Mouse (Mus musculus) lung, embryonic 16.5 days (tissue): Measurements from ENCODE around the gene Vangl2. TPM values are rescaled to one million over a fixed set of nuclear protein-coding genes. Genes with fewer than 3 reads are reported as not detected.

Experiments
- ATAC-seq: fragments of 200-750 bp; cut with Nextera tagmentation; 2 replicates; pipeline ENCODE4 v1.8.0; 2017; ENCODE audit warnings: low read depth, mild to moderate bottlenecking, moderate library complexity
- H3K27ac ChIP-seq: fragments of 300-500 bp; sonication (generic); 2 replicates; pipeline ENCODE4 v1.5.1; 2014; ENCODE audit warnings: mild to moderate bottlenecking, control low read depth, low read length
- H3K27me3 ChIP-seq: fragments of 300-500 bp; sonication (generic); 2 replicates; pipeline ENCODE4 v1.6.1; 2014; ENCODE audit warnings: low read depth, low read length, mixed read lengths; ENCODE audit not compliant: control insufficient read depth, insufficient read depth
- H3K36me3 ChIP-seq: fragments of 300-500 bp; sonication (generic); 2 replicates; pipeline ENCODE4 v1.6.1; 2014; ENCODE audit warnings: low read length; ENCODE audit not compliant: control insufficient read depth, insufficient read depth
- H3K4me1 ChIP-seq: fragments of 300-500 bp; sonication (generic); replicated peaks from 2 replicates; pipeline ENCODE4 v1.6.1; 2014; ENCODE audit warnings: low read length, mixed read lengths; ENCODE audit not compliant: control insufficient read depth, insufficient read depth
- H3K4me2 ChIP-seq: fragments of 300-500 bp; sonication (generic); 2 replicates; pipeline ENCODE4 v1.6.1; 2014; ENCODE audit warnings: low read depth, low read length, control low read depth
- H3K4me3 ChIP-seq: fragments of 300-500 bp; sonication (generic); 2 replicates; pipeline ENCODE4 v1.5.1; 2014; ENCODE audit warnings: mild to moderate bottlenecking, low read length, control low read depth
- H3K9ac ChIP-seq: fragments of 300-500 bp; sonication (generic); 2 replicates; pipeline ENCODE4 v1.6.1; 2014; ENCODE audit warnings: low read length, control low read depth
- H3K9me3 ChIP-seq: fragments of 300-500 bp; sonication (generic); 2 replicates; pipeline ENCODE4 v1.6.1; 2016; ENCODE audit warnings: low read length; ENCODE audit not compliant: control insufficient read depth
- WGBS: fragments of 180-500 bp; shearing (Covaris S2); extraction: QIAGEN DNeasy Blood & Tissue Kit; methylation state at CpG from one replicate; pipeline ENCODE4 v1.1.7; 2014; 5-methylcytosine and 5-hydroxymethylcytosine counted together
- polyA plus RNA-seq: library from polyadenylated mRNA; unstranded; fragments of >200 nt; fragmentation: Nextera tagmentation; extraction: Ambion mirVana; gene quantifications from 2 replicates; pipeline ENCODE4 v1.2.1, GENCODE M21; 2015

Vangl2 gene
- polyA plus RNA-seq, result 10.8 and 12.2 TPM in 2 replicates

DNA sequence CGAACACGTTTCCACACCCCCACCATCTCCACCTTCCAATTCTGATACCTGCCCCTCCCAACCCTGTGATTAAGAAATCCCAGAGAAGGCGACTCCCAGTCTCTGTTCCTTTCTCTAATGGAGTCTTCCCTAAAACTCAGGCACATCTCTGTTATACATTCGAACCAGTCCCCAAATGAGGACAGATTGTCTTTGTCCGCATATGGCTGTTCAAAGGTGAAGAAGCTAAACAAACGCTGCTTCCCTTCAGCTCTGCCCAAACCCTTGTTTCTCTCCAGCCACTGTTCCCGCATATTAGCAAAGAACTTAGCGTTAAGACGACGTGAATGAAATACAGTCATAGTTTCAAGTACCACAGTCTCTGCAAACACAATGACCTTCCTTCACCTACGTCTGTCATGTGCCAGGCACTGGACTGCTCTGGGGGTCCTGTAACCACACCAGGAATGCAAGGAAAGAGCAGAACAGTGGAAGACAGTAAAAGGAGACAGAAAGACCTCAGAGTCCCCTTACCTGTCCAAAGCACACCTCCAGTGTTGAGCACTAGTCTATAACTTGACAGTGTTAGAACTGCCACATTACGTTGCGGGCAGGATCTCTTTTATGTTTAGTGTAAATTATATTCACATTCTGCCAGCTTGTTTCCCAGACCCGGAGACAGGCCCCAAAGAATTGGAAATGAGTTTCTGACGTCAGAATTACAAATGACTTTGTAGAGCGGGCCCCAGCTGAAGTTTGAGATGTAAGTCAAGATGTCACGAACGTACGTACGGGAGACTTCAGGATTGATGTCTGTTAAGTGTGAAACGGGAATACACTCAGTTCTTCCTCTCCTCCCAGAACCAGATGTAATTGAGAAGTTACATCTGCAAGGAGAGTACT, at the start of gene Vangl2:
Gene Vangl2 (minus strand): TSS at position 51 of the 882 bp plus-strand sequence.
- no peak for ATAC-seq
- peak within 1 kb of the TSS; percentile 51; the same call in 1 of the 2 replicates for H3K27ac ChIP-seq
- no peaks in the 10 kb centered on the region for H3K36me3 ChIP-seq
- WGBS, result 53% methylated on average over 21 of the region's 21 CpGs
- peaks cover 21% of the 10 kb centered on the region for H3K4me1 ChIP-seq
- no peaks in the 10 kb centered on the region for H3K9me3 ChIP-seq
- H3K4me3 ChIP-seq, result peak within 1 kb of the TSS; percentile 96
- H3K27me3 ChIP-seq, result no peaks in the 10 kb centered on the region
- H3K9ac ChIP-seq, result peak within 1 kb of the TSS; percentile 94
- H3K4me2 ChIP-seq, result peak within 1 kb of the TSS; percentile 75

GRCm38 (mm10) chr1:172077981-172078380, 49.7 kb upstream of the Vangl2 start:
- H3K36me3 ChIP-seq, result peaks cover 38% of the 10 kb centered on the region
- no peaks in the 10 kb centered on the region for H3K9me3 ChIP-seq
- 60% methylated on average over 5 of the region's 5 CpGs for WGBS
- no peak for ATAC-seq
- no peak overlapping the region for H3K4me2 ChIP-seq
- no peaks in the 10 kb centered on the region for H3K27me3 ChIP-seq
- no peak overlapping the region for H3K9ac ChIP-seq
- no peak overlapping the region for H3K27ac ChIP-seq
- peaks cover 4% of the 10 kb centered on the region for H3K4me1 ChIP-seq
- H3K4me3 ChIP-seq, result no peak overlapping the region

DNA sequence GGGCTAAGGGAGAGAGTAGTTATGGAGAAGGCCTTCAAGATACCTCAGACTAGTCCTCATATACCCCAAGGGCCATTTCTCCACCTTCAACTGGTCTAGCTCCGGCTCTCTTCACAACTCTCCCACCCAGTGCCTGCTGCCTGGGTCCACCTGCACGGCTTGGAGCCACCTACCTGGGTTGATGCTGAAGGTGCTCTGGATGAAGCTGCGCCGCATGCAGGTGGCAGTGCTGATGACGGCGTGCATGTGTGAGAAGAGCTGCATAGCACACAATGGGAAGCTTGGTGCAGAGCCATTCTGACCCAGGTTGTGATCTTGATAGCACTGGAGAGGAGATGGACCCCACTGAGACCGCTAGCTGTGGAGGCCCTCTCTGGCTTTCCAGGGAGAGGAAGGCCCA, 44.4 kb upstream of the Vangl2 start:
- no peaks in the 10 kb centered on the region for H3K27me3 ChIP-seq
- H3K9me3 ChIP-seq, result no peaks in the 10 kb centered on the region
- 94% methylated on average over 7 of the region's 7 CpGs for WGBS

DNA sequence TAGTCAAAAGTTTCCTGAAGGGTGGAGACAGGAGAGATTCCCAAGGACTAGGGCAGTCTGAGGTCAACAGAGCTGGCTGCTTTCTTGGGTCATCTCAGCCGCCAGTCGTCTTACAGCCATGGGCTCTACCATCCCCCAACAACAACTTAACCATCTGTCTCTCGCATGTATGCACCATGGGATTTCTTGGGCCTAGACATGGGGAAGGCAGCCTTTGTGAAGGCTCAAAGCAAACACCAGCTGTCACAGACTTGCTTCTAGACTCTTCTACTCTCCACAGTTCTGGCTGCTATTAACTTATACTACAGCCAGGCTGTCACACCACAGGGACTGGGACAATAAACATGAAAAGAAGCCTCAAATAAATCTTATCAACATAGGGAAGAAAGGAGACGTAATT, 43.3 kb upstream of the Vangl2 start:
- Histone ChIP-seq H3K4me1 (no peaks in the 10 kb centered on the region), H3K9me3 (no peaks in the 10 kb centered on the region), H3K36me3 (peaks cover 66% of the 10 kb centered on the region), H3K27me3 (no peaks in the 10 kb centered on the region), H3K4me2 (no peak overlapping the region), H3K9ac (no peak overlapping the region), H3K4me3 (no peak overlapping the region), H3K27ac (no peak overlapping the region)
- WGBS, result 82% methylated on average over 4 of the region's 4 CpGs
- ATAC-seq, result no peak

More for the DNA sequence above, 44.4 kb upstream of the Vangl2 start:
- Histone ChIP-seq H3K4me1 (no peaks in the 10 kb centered on the region), H3K4me3 (no peak overlapping the region), H3K9ac (no peak overlapping the region), H3K4me2 (no peak overlapping the region), H3K36me3 (peaks cover 60% of the 10 kb centered on the region), H3K27ac (no peak overlapping the region)
- no peak for ATAC-seq

GRCm38 (mm10) chr1:172070227-172070626, 42.0 kb upstream of the Vangl2 start:
- no peak for ATAC-seq
- no peak overlapping the region for H3K4me2 ChIP-seq
- H3K27me3 ChIP-seq, result no peaks in the 10 kb centered on the region
- WGBS, result 51% methylated on average over 6 of the region's 6 CpGs
- no peak overlapping the region for H3K4me3 ChIP-seq
- H3K27ac ChIP-seq, result no peak overlapping the region
- H3K9me3 ChIP-seq, result no peaks in the 10 kb centered on the region
- H3K4me1 ChIP-seq, result no peaks in the 10 kb centered on the region
- H3K9ac ChIP-seq, result no peak overlapping the region
- peaks cover 71% of the 10 kb centered on the region for H3K36me3 ChIP-seq

GRCm38 (mm10) chr1:172064613-172065141, 36.4 kb upstream of the Vangl2 start:
- Histone ChIP-seq H3K4me3 (no peak overlapping the region), H3K9me3 (no peaks in the 10 kb centered on the region), H3K27ac (no peak overlapping the region), H3K4me2 (no peak overlapping the region), H3K27me3 (no peaks in the 10 kb centered on the region), H3K4me1 (no peaks in the 10 kb centered on the region), H3K9ac (no peak overlapping the region), H3K36me3 (peaks cover 32% of the 10 kb centered on the region)
- no peak for ATAC-seq
- WGBS, result 78% methylated on average over 13 of the region's 13 CpGs

GRCm38 (mm10) chr1:172063291-172064023, 35.2 kb upstream of the Vangl2 start:
- no peaks in the 10 kb centered on the region for H3K27me3 ChIP-seq
- no peak overlapping the region for H3K27ac ChIP-seq
- no peaks in the 10 kb centered on the region for H3K9me3 ChIP-seq
- H3K9ac ChIP-seq, result no peak overlapping the region
- H3K4me1 ChIP-seq, result no peaks in the 10 kb centered on the region
- 32% methylated on average over 4 of the region's 4 CpGs for WGBS
- peaks cover 27% of the 10 kb centered on the region for H3K36me3 ChIP-seq
- ATAC-seq, result no peak
- no peak overlapping the region for H3K4me3 ChIP-seq
- H3K4me2 ChIP-seq, result no peak overlapping the region

DNA sequence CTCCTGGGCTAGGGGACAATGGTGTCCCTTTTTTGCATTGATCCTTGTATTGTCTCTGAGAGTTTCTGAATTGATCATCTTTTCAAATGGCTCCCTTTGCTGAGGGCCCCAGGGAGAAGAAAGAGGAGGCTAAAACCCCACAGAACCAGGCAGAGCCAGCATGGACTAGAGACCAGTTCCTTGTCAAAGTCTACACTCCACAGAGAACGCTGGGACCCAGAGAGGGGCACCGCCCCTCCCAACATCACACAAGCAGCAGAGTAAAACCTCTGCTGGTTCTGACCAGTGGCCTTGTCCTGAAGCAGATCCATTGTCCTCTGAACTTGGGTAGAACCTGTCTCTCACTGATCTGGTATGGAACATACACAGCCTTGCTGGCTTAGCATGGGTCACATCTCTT, 33.9 kb upstream of the Vangl2 start:
- 88% methylated on average over 2 of the region's 2 CpGs for WGBS
- Histone ChIP-seq H3K9me3 (no peaks in the 10 kb centered on the region), H3K4me3 (no peak overlapping the region), H3K9ac (no peak overlapping the region), H3K36me3 (peaks cover 21% of the 10 kb centered on the region), H3K27ac (no peak overlapping the region), H3K4me2 (no peak overlapping the region), H3K4me1 (no peaks in the 10 kb centered on the region), H3K27me3 (no peaks in the 10 kb centered on the region)
- no peak for ATAC-seq

DNA sequence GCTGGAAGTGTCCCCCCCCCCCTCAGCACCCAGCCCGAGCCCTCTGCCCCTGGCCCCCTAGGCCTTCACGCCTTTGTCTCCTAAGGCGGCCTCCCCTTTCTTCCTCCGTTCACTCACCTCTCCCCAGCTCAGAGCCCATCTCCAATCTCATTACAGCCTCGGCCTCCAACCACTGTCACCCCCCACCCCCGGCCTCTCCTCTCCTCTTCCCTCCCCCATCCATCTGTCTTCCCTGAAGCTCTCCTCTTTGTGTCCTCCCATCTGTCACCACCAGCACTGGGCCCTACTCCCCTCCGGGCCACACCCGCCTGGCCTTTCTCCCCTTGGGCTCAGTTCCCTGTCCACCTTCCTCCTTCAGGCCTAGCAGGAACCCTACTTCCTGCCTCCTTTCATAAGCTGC, 33.0 kb upstream of the Vangl2 start:
- no peak overlapping the region for H3K9ac ChIP-seq
- no peaks in the 10 kb centered on the region for H3K27me3 ChIP-seq
- H3K4me3 ChIP-seq, result no peak overlapping the region
- no peak for ATAC-seq
- H3K4me2 ChIP-seq, result no peak overlapping the region
- H3K4me1 ChIP-seq, result no peaks in the 10 kb centered on the region
- peaks cover 16% of the 10 kb centered on the region for H3K36me3 ChIP-seq
- 23% methylated on average over 8 of the region's 8 CpGs for WGBS
- no peak overlapping the region for H3K27ac ChIP-seq
- H3K9me3 ChIP-seq, result no peaks in the 10 kb centered on the region
